Mouse (Mus musculus): ENCODE results near the gene Nop14. TPM values are rescaled to one million over a fixed set of nuclear protein-coding genes. Genes with fewer than 3 reads are reported as not detected.

Gene Nop14
- 10 to 100 TPM; 13.2 to 19.2 (median 16.0) TPM for total RNA-seq (2022)

GRCm38 (mm10) chr5:34659686-34660590 lies at the start of gene Nop14, which contains the start of gene Grk4:
Gene Nop14, minus strand, starts transcription at chr5:34660148.
Gene Grk4, plus strand, starts transcription at chr5:34660379.
- DNase-seq (ENCODE audit: low spot score in 2 of 2), result peak; percentile 99

DNA sequence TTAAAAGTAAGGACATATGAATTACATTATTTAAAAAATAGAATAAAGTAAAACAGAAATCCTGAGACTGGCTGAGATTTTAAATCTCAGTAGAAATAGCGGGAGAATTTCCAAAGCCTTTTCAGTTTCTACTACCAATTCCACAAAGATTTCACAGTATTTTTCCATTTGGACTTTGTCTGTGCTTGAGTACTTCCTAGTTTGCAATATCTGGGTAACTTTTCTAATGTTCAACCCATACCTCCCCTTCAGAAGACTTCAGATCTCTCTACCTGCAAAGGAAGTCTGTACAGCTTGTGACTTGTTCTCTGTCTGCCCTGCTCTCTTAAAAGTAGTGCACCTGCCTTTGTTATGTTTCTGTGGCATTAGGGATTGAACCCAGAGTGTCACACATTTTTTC lies 48.5 kb upstream of the Nop14 start:
- no peak for DNase-seq (ENCODE audit: low spot score in 2 of 2)

DNA sequence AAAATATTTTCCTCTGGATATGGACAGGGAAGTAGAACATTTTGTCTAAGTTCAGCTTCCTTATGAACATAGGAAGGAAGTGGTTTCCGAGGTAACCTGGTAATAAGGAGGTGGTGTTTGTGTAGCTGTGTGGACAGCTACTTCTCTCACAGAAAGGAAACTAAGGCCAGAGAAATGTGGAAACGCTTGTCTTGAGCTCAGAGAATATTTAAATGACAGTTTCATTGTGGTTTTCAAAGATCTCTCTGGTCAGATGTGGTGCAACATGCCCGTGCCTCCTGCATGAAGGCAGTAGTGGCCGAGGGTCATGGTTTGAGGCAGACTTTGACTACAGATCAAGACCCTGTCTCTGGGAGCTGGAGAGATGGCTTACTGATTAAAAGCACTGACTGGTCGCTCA lies 35.6 kb upstream of the Nop14 start:
- DNase-seq (ENCODE audit: low spot score in 2 of 2), result no peak

GRCm38 (mm10) chr5:34692782-34693181 lies 32.8 kb upstream of the Nop14 start:
- DNase-seq (ENCODE audit: low spot score in 2 of 2), result no peak

DNA sequence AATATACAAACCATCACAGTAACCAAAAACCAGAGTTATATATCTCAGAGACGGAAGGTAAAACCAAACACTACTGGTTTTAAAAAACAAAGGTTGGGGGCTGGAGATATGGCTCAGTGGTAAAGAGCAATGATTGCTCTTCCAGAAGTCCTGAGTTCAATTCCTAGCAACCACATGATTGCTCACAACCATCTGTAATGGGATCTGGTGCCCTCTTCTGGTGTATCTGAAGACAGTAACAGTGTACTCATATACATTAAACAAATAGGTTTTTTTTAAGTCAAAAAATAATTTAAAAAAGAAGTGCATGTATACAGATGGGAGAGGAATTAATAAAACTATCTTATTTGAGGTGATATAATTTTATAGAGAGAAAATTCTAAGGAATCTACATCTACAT lies 29.9 kb upstream of the Nop14 start:
- no peak for DNase-seq (ENCODE audit: low spot score in 2 of 2)

DNA sequence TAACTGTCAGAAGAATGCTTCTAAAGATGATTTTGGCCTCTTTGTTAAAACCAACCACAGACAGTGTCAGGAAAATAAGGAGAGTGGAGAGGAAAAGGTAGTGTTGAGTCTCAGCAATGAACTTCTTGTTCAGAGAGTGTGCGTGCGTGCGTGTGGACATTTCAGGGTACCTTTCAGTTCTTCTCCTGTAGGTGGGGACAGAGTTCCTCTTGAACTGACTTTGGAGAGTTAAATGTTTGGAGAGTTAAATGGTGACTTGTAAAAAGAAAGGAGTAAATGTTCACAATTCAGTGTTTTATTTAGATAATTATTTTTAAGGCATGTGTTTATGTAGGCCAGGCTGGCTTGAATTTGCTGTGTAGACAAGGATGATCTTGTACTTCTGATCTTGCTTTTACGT lies 10.3 kb upstream of the Nop14 start:
- DNase-seq (ENCODE audit: low spot score in 2 of 2), result no peak

DNA sequence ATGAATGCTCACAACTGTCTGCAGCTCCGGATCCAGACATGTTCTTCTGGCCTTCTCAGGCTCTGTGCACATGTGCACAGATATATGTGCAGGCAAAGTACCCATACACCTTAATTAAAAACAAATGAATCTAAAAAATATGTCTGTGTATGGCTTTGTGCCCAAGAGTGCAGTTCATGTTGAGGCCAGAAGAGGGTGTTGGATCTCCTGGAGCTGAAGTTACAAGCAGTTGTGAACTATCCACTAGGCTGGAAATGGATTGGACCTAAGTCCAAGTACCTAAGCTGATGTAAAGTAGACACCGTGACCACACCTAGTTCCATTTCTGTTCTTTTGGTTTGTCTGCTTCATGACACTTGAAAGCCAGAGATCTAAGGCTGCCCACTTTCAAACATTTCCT lies 9.5 kb upstream of the Nop14 start:
- DNase-seq (ENCODE audit: low spot score in 2 of 2), result no peak

- no peak for DNase-seq (ENCODE audit: low spot score in 2 of 2)
Measured at GRCm38 (mm10) chr5:34663231-34663630, 3.3 kb upstream of the Nop14 start.

DNA sequence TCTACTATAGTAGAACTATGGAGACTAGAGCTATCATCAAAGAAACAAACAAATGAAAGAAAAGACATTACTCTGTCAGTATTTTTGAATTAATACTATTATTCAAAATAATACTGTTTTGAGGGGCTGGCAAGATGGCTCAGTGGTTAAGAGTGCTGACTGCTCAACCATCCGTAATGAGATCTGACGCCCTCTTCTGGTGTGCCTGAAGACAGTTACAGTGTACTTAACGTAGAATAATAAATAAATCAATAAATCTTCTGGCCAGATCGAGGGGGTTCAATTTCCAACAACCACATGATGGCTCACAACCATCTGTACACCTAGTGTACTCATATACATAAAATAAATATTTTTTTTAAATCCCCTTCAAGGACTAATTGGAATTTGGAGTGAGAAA lies 2.0 kb upstream of the Nop14 start:
- no peak for DNase-seq (ENCODE audit: low spot score in 2 of 2)

- no peak for DNase-seq (ENCODE audit: low spot score in 2 of 2)
Measured at GRCm38 (mm10) chr5:34660591-34661130, 713 bp upstream of the Nop14 start.

- no peak for DNase-seq (ENCODE audit: low spot score in 2 of 2)
Measured at GRCm38 (mm10) chr5:34657556-34657955, 2.4 kb downstream of the Nop14 start.

- DNase-seq (ENCODE audit: low spot score in 2 of 2), result no peak
Measured at GRCm38 (mm10) chr5:34654881-34655280, 5.1 kb downstream of the Nop14 start.

DNA sequence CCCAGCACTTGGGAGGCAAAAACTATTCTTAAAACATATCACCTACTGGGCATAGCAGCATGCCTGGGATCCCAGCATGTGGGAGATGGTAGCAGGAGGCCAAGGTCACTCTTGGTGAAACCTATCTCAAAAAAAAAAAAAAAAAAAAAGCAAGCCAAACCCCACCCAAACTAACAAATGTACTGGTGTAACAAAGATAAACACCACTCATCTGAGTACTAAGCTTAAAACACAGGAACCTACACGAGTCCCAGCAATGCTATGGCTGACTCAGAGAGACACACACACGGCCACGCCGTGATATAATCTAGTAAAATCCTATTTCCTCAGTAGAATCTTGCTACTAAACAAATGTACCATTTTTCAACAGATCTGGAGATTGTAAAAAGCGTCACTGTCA lies 7.0 kb downstream of the Nop14 start:
- no peak for DNase-seq (ENCODE audit: low spot score in 2 of 2)

- DNase-seq (ENCODE audit: low spot score in 2 of 2), result peak; percentile 49 to 55
Measured at GRCm38 (mm10) chr5:34647581-34647980, 12.4 kb downstream of the Nop14 start.

- no peak for DNase-seq (ENCODE audit: low spot score in 2 of 2)
Measured at GRCm38 (mm10) chr5:34642932-34643331, 17.0 kb downstream of the Nop14 start.

DNA sequence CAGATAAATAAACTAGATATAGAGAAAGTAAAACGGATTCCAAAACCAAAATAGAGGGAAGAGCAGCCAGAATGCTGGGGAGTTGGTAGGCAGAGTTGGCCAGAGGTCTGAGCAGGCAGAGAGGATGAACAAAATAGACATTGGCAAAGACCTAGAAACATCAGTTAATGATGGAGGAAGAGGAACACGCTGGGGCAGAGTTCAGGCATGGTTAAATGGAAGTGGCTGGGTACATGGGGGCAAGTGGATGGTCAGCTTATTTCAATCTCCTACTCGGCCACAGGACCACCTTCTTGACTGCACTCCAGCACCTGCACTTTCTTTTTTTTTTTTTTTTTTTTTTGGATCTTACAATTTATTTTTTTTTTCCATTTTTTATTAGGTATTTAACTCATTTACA lies 18.0 kb downstream of the Nop14 start:
- no peak for DNase-seq (ENCODE audit: low spot score in 2 of 2)

DNA sequence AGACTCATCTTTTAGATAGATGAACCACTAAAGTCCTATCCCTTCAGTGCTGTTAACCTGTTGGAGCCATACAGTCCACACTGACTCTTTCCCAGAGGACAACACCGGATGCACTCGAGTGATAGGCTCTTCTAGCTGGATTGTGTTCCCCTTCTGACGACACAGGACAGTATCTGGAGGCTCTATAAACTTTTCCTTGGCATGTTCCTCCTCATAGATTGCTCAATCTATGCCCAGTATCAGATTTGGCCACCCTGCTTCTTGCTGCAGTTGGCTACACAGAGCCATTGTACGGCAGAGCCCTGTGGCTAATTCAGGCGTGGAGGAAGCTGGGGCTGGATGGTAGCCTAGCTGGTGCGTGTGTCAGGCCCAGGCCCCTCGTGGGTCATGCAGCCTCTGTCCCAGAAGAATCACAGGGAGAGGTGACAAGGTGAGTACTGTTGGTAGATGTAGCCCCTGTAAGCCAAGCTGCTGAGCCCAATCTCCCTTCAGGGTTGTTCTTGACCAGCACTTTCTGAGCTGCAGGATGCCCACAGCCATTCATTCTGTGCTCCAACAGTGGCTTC lies 22.3 kb downstream of the Nop14 start:
- no peak for DNase-seq (ENCODE audit: low spot score in 2 of 2)

GRCm38 (mm10) chr5:34636481-34637287 lies 23.3 kb downstream of the Nop14 start, which contains the start of gene Mfsd10:
Gene Mfsd10, minus strand, starts transcription at chr5:34637212.
- DNase-seq (ENCODE audit: low spot score in 2 of 2), result peak; percentile 55 to 70

DNA sequence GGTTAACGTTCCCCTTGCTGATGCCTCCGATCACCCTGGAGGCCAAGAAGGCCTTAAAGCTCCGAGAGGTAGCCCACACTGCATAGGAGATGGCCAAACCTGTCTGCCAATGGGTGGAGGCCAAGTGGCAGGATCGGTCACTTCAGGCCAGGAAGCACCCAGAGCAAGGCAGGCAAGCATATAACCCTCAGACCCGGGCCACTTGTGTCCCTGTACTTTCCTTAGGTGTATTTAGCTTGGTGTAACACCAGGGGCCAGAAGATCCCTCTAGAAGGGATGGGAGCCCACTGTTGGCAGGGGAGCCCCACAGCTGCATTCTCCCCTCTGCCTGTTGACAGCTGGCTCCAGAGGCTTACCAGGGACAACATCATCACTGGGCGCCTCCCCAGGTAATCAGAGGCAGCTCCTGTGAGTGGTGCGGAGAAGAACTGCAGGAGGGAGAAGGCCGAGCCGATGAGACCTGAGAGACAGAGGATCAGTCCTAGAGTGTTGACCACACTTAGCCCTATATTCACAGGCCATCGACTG lies 24.2 kb downstream of the Nop14 start:
- no peak for DNase-seq (ENCODE audit: low spot score in 2 of 2)

DNA sequence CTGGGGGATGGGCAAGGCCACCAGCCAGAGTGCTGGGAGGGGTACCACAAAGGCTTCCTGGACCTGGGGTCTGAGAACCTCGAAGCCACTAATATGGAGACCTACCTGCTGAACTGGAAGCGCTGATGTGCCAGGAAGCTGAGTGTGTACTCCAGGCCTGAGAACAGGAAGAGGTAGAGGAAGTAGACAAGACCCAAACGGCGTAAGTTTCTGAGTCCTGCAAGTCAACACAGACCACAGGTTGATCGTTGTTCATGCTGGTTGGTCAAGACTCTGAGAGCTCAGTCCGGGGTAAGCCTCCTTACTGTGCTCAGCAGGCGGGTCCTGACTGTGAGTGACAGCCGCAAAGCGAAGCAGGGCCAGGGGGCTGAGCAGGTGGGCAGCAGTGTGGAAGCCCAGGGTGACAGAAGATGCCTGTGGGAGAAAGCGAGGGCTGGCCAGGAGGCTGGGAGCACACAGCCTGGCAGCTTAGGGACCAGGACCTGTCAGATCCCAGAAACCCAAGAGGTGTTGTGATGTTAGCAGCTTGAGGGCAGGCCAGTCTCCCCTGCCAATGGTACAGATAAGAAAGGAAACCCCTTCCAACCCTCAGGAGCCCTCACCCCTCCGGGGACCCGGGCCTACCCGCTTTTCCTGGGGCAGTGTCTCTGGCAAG lies 25.1 kb downstream of the Nop14 start:
- no peak for DNase-seq (ENCODE audit: low spot score in 2 of 2)

DNA sequence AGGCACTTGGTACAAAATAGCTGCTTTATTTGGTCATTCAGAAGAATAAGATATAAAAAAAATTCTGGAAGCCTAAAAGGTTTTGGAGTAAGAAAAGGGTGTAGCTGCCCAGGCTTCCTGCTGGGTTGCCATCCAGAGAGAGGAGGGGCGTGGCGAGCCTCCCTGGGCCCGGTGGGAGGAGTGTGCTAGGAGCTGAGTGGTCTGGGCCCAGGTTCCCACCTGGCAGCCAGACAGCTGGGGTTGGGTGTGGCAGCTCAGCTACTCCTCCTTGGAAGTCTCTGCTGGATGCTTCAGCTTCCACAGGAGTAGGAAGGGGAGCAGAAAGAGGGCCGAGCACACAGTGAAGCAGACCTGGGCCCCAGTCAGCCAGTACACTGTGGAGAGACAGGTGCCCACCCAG lies 26.3 kb downstream of the Nop14 start:
- peak in 1 of 2 experiments; percentile 36 for DNase-seq (ENCODE audit: low spot score in 2 of 2)
